Mouse (Mus musculus): Measurements from ENCODE around the gene Kras. TPM values are rescaled to one million over a fixed set of nuclear protein-coding genes. Genes with fewer than 3 reads are reported as not detected.

Gene Kras
- polyA plus RNA-seq, 1 experiment, result 45.5 TPM

GRCm38 (mm10) chr6:145197949-145198686 is 51.9 kb downstream of the Kras start:
- Histone ChIP-seq H3K4me1 (ENCODE audit: control insufficient read depth, insufficient read depth, low read length) (0 out of 2 replicates have a peak, but pooled peaks cover 1% of the 10 kb centered on the region), H3K4me3 (ENCODE audit: insufficient read depth, low read length) (no peak overlapping the region), H3K27ac (ENCODE audit: insufficient read depth, low read length) (no peak overlapping the region)
- no peak for TF ChIP-seq CTCF (IDR thresholded peaks at IDR 0.05; ENCODE audit: extremely low read depth, insufficient read depth, low read length)
- TF ChIP-seq POLR2A (IDR thresholded peaks at IDR 0.05; ENCODE audit: extremely low read depth, insufficient read depth, low read length), result no peak

GRCm38 (mm10) chr6:145193446-145193845 is 56.6 kb downstream of the Kras start:
- Histone ChIP-seq H3K4me3 (ENCODE audit: insufficient read depth, low read length) (no peak overlapping the region), H3K27ac (ENCODE audit: insufficient read depth, low read length) (no peak overlapping the region), H3K4me1 (ENCODE audit: control insufficient read depth, insufficient read depth, low read length) (0 out of 2 replicates have a peak, but pooled peaks cover 1% of the 10 kb centered on the region)
- TF ChIP-seq CTCF (IDR thresholded peaks at IDR 0.05; ENCODE audit: extremely low read depth, insufficient read depth, low read length) (no peak), POLR2A (IDR thresholded peaks at IDR 0.05; ENCODE audit: extremely low read depth, insufficient read depth, low read length) (no peak)

GRCm38 (mm10) chr6:145193038-145193437 is 57.0 kb downstream of the Kras start:
- 0 out of 2 replicates have a peak, but pooled peaks cover 1% of the 10 kb centered on the region for H3K4me1 ChIP-seq (ENCODE audit: control insufficient read depth, insufficient read depth, low read length)
- no peak for TF ChIP-seq POLR2A (IDR thresholded peaks at IDR 0.05; ENCODE audit: extremely low read depth, insufficient read depth, low read length)
- TF ChIP-seq CTCF (IDR thresholded peaks at IDR 0.05; ENCODE audit: extremely low read depth, insufficient read depth, low read length), result no peak
- H3K27ac ChIP-seq (ENCODE audit: insufficient read depth, low read length), result no peak overlapping the region
- H3K4me3 ChIP-seq (ENCODE audit: insufficient read depth, low read length), result no peak overlapping the region

GRCm38 (mm10) chr6:145187093-145188088 is 62.6 kb downstream of the Kras start:
- H3K27ac ChIP-seq (ENCODE audit: insufficient read depth, low read length), result no peak overlapping the region
- H3K4me1 ChIP-seq (ENCODE audit: control insufficient read depth, insufficient read depth, low read length), result no peaks in the 10 kb centered on the region
- peak overlapping the region; percentile 42 for H3K4me3 ChIP-seq (ENCODE audit: insufficient read depth, low read length)
- TF ChIP-seq POLR2A (IDR thresholded peaks at IDR 0.05; ENCODE audit: extremely low read depth, insufficient read depth, low read length) (peak; percentile 47; the same call in 1 of the 2 replicates), CTCF (IDR thresholded peaks at IDR 0.05; ENCODE audit: extremely low read depth, insufficient read depth, low read length) (no peak)

DNA sequence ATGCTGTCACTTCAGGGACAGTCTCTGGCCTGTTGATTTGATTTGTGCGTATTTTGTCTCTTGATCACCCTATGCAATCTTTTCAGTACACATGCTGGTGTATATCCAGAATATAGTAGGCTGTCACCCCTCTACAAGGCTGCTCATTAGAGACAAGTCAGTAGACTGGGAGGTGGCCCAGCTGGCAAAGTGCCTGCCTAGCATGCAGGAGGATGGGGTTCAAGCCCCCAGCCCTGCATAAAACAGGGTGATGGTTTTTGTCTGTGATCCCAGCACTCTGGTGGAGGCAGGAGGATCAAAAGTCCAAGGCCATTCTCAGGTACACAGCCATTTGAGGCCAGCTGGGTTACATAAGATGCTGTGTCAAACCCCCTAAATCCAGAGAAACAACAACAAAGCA is 63.9 kb downstream of the Kras start:
- Histone ChIP-seq H3K27ac (ENCODE audit: insufficient read depth, low read length) (no peak overlapping the region), H3K4me1 (ENCODE audit: control insufficient read depth, insufficient read depth, low read length) (no peaks in the 10 kb centered on the region), H3K4me3 (ENCODE audit: insufficient read depth, low read length) (no peak overlapping the region)
- no peak for TF ChIP-seq CTCF (IDR thresholded peaks at IDR 0.05; ENCODE audit: extremely low read depth, insufficient read depth, low read length)
- no peak for TF ChIP-seq POLR2A (IDR thresholded peaks at IDR 0.05; ENCODE audit: extremely low read depth, insufficient read depth, low read length)

DNA sequence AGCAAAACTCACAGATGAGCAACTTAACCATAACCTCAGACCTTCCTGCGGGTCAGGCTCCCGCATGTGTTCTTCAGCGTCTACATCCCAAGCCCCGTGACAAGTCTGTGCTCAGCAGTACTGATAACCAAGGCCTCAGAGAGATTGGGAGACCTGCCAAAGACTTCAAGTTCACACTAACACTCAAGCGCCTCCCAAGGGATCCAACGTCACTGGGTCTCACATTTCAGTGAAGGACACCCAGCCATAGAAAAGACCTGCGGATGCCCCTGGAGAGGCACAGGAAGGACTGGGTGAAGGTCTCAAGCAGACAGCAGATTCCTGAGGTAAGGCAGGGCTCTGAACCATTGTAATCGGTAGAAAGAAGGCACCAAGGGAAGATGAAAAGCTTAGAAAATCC is 68.0 kb downstream of the Kras start:
- H3K4me3 ChIP-seq (ENCODE audit: insufficient read depth, low read length), result no peak overlapping the region

GRCm38 (mm10) chr6:145179665-145180064 is 70.4 kb downstream of the Kras start:
- H3K4me1 ChIP-seq (ENCODE audit: control insufficient read depth, insufficient read depth, low read length), result no peaks in the 10 kb centered on the region
- TF ChIP-seq POLR2A (IDR thresholded peaks at IDR 0.05; ENCODE audit: extremely low read depth, insufficient read depth, low read length) (no peak), CTCF (IDR thresholded peaks at IDR 0.05; ENCODE audit: extremely low read depth, insufficient read depth, low read length) (peak; percentile 68)
- no peak overlapping the region for H3K4me3 ChIP-seq (ENCODE audit: insufficient read depth, low read length)
- H3K27ac ChIP-seq (ENCODE audit: insufficient read depth, low read length), result no peak overlapping the region

More for the DNA sequence above, 68.0 kb downstream of the Kras start:
- TF ChIP-seq POLR2A (IDR thresholded peaks at IDR 0.05; ENCODE audit: extremely low read depth, insufficient read depth, low read length), result no peak
- TF ChIP-seq CTCF (IDR thresholded peaks at IDR 0.05; ENCODE audit: extremely low read depth, insufficient read depth, low read length), result no peak
- H3K27ac ChIP-seq (ENCODE audit: insufficient read depth, low read length), result no peak overlapping the region
- no peaks in the 10 kb centered on the region for H3K4me1 ChIP-seq (ENCODE audit: control insufficient read depth, insufficient read depth, low read length)

DNA sequence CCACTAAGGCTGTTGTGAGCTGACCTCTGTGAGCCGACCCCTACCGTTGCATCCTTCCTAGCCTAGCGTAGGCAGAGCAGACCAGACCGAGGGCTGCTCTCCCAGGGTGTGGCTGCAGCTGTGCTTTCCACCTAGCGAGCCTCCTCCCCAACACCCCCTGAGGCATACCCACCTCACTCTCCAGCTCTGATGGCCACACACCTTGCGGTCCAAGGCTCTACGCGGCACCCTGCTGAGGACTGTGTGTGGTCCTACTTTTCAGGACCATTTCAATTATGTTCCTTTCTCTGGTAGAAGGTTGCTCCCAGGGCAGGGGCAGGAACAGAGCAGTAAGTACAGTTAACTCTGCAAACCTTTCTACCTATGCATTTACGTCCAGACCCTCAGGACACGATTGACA is 73.6 kb downstream of the Kras start:
- no peak for TF ChIP-seq CTCF (IDR thresholded peaks at IDR 0.05; ENCODE audit: extremely low read depth, insufficient read depth, low read length)
- no peak for TF ChIP-seq POLR2A (IDR thresholded peaks at IDR 0.05; ENCODE audit: extremely low read depth, insufficient read depth, low read length)

DNA sequence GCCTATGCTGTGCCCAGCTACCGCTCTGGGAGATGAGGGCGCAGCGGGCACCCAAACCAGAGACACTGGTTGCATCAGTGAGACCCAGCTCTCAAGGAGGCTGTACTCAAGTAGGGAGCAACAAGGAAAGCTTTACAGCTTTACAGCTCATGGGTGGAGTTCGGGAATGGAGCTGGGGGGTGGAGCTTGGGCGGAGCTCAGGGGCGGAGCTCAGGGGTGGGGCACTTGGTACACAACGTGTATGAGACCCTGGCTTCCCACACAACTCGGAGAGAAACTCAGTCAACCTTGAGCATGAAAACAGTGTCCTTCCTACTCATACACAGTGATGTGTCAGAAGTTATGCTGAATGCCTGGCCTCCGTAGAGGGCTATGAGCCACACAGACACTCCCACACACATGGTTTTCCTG is 74.5 kb downstream of the Kras start:
- H3K27ac ChIP-seq (ENCODE audit: insufficient read depth, low read length), result no peak overlapping the region
- no peak overlapping the region for H3K4me3 ChIP-seq (ENCODE audit: insufficient read depth, low read length)
- H3K4me1 ChIP-seq (ENCODE audit: control insufficient read depth, insufficient read depth, low read length), result no peaks in the 10 kb centered on the region
- no peak for TF ChIP-seq POLR2A (IDR thresholded peaks at IDR 0.05; ENCODE audit: extremely low read depth, insufficient read depth, low read length)
- no peak for TF ChIP-seq CTCF (IDR thresholded peaks at IDR 0.05; ENCODE audit: extremely low read depth, insufficient read depth, low read length)

More for the DNA sequence above, 73.6 kb downstream of the Kras start:
- Histone ChIP-seq H3K27ac (ENCODE audit: insufficient read depth, low read length) (no peak overlapping the region), H3K4me3 (ENCODE audit: insufficient read depth, low read length) (no peak overlapping the region), H3K4me1 (ENCODE audit: control insufficient read depth, insufficient read depth, low read length) (no peaks in the 10 kb centered on the region)
